Mouse (Mus musculus): Measurements from ENCODE around the gene Ube2k. TPM values are rescaled to one million over a fixed set of nuclear protein-coding genes. Genes with fewer than 3 reads are reported as not detected.

Ube2k gene
- total RNA-seq, 2 experiments from 2014 or later, result 84.9 to 85.8 TPM

- peak; percentile 28 to 46 for DNase-seq (ENCODE audit: low spot score in 2 of 2)
Observed at GRCm38 (mm10) chr5:65537420-65538071, 513 bp downstream of the Ube2k start.

GRCm38 (mm10) chr5:65538121-65538520 is 1.1 kb downstream of the Ube2k start:
- no peak for DNase-seq (ENCODE audit: low spot score in 2 of 2)

GRCm38 (mm10) chr5:65538829-65539228 is 1.8 kb downstream of the Ube2k start:
- DNase-seq (ENCODE audit: low spot score in 2 of 2), result no peak

GRCm38 (mm10) chr5:65539786-65540185 is 2.8 kb downstream of the Ube2k start:
- DNase-seq (ENCODE audit: low spot score in 2 of 2), result no peak

GRCm38 (mm10) chr5:65541889-65542288 is 4.9 kb downstream of the Ube2k start:
- no peak for DNase-seq (ENCODE audit: low spot score in 2 of 2)

- no peak for DNase-seq (ENCODE audit: low spot score in 2 of 2)
Observed at GRCm38 (mm10) chr5:65543491-65543890, 6.5 kb downstream of the Ube2k start.

GRCm38 (mm10) chr5:65544616-65545015 is 7.6 kb downstream of the Ube2k start:
- DNase-seq (ENCODE audit: low spot score in 2 of 2), result no peak

- DNase-seq (ENCODE audit: low spot score in 2 of 2), result no peak
Observed at GRCm38 (mm10) chr5:65549677-65550076, 12.6 kb downstream of the Ube2k start.

- DNase-seq (ENCODE audit: low spot score in 2 of 2), result no peak
Observed at GRCm38 (mm10) chr5:65557109-65557508, 20.1 kb downstream of the Ube2k start.

- no peak for DNase-seq (ENCODE audit: low spot score in 2 of 2)
Observed at GRCm38 (mm10) chr5:65561125-65561893, 24.3 kb downstream of the Ube2k start.

- no peak for DNase-seq (ENCODE audit: low spot score in 2 of 2)
Observed at GRCm38 (mm10) chr5:65565486-65565885, 28.5 kb downstream of the Ube2k start.

- no peak for DNase-seq (ENCODE audit: low spot score in 2 of 2)
Observed at GRCm38 (mm10) chr5:65574876-65575275, 37.8 kb downstream of the Ube2k start.

- DNase-seq (ENCODE audit: low spot score in 2 of 2), result no peak
Observed at GRCm38 (mm10) chr5:65575896-65576295, 38.9 kb downstream of the Ube2k start.

GRCm38 (mm10) chr5:65578545-65578944 is 41.5 kb downstream of the Ube2k start:
- no peak for DNase-seq (ENCODE audit: low spot score in 2 of 2)

- no peak for DNase-seq (ENCODE audit: low spot score in 2 of 2)
Observed at GRCm38 (mm10) chr5:65586291-65586690, 49.3 kb downstream of the Ube2k start.

GRCm38 (mm10) chr5:65590199-65590598 is 53.2 kb downstream of the Ube2k start:
- no peak for DNase-seq (ENCODE audit: low spot score in 2 of 2)

- no peak for DNase-seq (ENCODE audit: low spot score in 2 of 2)
Observed at GRCm38 (mm10) chr5:65592421-65592820, 55.4 kb downstream of the Ube2k start.

GRCm38 (mm10) chr5:65599681-65600080 is 62.6 kb downstream of the Ube2k start:
- DNase-seq (ENCODE audit: low spot score in 2 of 2), result no peak

GRCm38 (mm10) chr5:65606820-65607219 is 69.8 kb downstream of the Ube2k start:
- no peak for DNase-seq (ENCODE audit: low spot score in 2 of 2)

- no peak for DNase-seq (ENCODE audit: low spot score in 2 of 2)
Observed at GRCm38 (mm10) chr5:65609769-65610168, 72.7 kb downstream of the Ube2k start.

- no peak for DNase-seq (ENCODE audit: low spot score in 2 of 2)
Observed at GRCm38 (mm10) chr5:65610541-65610940, 73.5 kb downstream of the Ube2k start.

- no peak for DNase-seq (ENCODE audit: low spot score in 2 of 2)
Observed at GRCm38 (mm10) chr5:65613152-65613924, 76.3 kb downstream of the Ube2k start.

Data from adrenal gland, postnatal 4 days (tissue).